Mouse (Mus musculus) erythroid progenitor cell, adult 5-6 weeks (primary cell): ENCODE measurements around the gene Mrpl14. TPM values are rescaled to one million over a fixed set of nuclear protein-coding genes. Genes with fewer than 3 reads are reported as not detected.

Experiments used
- ATAC-seq: replicated peaks from 2 replicates; pipeline ENCODE4 v1.8.0; 2016; ENCODE audit warnings: moderate number of reproducible peaks, mild to moderate bottlenecking, moderate TSS enrichment, inconsistent platforms; ENCODE audit not compliant: poor library complexity, low FRiP score, severe bottlenecking
- total RNA-seq, 2 experiments: library from RNA; stranded (forward) in 1 of 2; stranded (reverse) in 1 of 2; fragments of 150-400 nt in 1 of 2; fragments of 186-747, 209-891 nt in 1 of 2; gene quantifications; 2 replicates each; pipeline versions ENCODE4 v1.2.3 to v1.2.4; 2015 to 2017; ENCODE audit warnings: low replicate concordance in 2 of 2

Gene Mrpl14
- total RNA-seq, 2 experiments from 2014 or later, result 8.5 to 39.8 TPM

DNA sequence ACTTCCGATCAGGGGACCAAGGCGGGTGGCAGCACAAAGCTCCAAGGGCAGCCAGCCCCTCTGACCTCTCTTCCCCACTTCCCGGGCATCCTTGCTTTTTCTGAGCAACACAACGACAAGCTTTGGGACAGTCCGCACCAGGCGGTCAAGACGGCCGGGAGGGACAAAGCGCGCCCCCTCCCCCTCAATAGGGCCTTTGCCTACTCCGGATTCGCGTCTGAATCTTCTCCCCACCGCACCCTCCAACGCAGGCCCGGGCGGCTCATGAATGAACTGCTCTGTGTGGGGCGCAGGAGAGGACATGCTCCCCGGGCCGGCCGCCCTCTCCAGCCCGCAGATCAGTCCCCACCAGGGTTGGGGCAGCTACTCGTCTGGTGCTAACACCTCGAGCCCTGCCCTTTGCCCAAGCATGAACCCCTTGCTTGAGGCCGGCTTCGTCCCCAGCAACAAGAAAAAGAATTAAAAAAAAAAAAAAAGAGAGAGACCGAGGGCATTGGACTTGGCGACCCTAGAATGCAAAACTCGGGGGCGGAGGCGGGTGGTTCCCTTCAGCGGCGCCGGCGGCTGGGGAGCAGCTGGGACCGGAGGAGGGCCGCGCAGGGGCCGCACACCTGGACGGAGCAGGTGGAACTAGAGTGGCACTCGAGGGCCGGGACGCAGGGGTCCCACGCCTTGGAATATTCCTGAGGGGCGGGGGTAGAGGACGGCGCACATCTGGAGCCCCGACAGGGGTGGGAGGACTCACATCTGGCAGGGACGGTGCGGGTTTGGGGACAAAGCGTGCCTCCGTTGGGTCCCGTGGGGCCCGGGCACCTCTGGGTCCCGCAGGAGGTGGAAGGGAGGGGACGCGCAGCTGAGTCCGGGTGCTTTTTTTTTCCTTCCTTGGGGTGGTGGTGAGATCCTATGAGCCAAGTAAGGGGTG is 690 bp upstream of the Mrpl14 start:
- ATAC-seq, result peak; percentile 20

DNA sequence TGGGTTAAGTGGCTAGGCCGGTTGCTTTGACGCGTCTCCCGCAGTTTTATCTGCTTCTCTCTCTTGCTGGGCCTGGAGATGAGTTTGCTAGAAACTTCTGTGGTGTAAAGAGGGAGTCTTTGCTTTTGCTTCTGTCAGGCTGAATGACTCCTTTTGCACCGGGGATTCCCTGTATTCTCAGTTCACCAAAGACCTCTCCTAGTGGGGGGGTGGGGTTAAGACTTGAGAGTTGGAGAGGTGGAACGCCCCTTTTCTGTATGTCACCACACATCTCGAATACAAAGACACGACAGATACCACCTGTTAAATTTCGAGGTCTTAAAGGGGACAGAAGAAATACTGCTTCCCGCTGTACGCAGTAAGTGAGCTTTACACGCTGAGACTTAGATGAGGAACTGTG is 594 bp downstream of the Mrpl14 start, which contains the start of gene Tmem63b:
Gene Tmem63b, minus strand, starts transcription at position 190 of the 400 bp plus-strand sequence.
- ATAC-seq, result peak; percentile 48

DNA sequence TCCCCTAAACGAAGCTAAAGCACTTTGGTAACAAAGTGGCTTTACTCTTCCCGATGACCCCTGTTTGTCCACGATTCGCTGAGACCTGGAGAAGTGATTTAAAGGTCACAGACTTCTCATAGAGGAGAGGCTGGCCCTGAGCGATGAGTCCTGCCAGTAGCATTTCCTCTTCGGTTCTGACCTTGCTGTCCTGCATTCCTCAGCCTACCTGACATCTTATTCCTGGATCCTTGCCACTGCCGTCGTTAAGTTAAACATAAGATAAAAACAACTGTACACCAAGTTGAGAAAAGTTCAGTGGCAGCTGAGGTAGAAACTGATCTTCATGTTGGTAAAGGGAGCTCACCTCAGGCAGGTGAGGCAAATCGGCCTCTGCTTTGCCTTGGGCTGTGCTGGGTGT is 3.0 kb downstream of the Mrpl14 start:
- ATAC-seq, result no peak

DNA sequence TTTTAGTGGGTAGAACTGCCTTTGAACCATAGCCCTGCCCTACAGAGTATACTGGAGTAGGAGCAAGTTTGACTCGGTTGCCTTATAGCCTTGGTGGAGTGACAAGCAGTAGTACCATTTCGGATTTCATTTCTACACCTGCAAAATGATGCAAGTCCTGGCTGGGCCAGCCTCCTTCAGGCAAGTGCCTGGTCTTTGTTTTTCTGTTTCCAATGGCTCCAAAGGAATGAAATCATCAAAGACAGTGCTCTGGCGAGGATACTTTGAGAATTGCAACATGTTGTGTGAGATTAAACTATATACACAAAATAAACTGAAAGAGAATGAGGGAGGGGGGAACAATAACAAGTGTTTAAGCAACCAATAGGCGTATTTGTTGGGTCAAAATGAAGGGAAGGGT is 3.9 kb downstream of the Mrpl14 start:
- no peak for ATAC-seq

DNA sequence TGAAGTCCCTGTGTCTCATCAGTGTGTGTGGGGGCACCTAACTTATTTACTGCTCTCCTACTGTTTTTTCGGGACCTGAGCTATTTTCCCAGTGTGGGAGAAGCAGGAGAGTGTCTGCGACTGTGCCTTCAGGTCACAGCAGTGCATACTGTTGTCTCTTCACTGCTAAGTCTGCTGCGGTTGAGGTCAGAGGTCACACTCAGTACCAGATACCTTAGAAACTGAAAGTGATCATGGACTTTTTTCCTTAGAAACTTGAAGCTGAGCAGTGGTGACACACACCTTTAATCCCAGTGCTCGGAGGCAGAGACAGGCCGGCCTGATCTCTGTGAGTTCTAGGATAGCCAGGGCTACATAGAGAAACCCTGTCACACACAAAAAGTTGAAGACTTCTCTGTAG is 6.0 kb downstream of the Mrpl14 start:
- ATAC-seq, result no peak

DNA sequence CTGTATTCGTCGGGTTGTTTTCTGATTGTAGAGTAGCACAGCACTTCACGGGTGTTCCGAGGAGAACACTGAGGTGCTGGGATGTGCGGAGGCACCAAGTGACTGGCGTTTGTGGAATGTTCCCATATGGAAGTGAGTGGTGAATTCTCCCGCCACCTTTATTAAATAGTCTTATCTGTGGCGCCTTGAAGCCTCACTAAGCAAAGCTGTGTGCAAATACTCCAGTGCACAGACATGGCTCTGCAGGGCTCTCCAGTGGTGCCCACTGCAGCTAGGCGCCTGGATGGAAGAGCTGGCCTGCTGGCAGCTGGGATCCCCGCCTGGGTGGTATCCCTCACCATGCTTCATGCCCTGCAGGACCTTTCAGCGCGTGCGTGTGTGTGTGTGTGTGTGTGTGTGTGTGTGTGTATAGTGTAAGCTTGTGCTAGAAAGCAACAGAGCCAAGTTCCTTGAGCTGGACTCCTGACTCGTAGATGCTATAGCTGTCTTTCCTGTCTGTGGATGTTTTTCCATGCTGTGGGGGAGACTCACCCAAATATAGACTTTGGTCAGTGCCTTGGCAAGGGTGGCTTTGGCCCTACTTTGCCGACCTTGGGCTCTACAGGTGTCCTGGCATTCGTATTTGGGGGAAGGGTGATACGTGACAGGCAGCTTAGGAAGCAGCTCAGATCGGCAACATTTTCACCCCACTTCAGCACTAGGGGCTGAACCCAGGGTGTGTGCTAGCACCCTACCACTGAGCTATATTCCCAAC is 7.9 kb downstream of the Mrpl14 start:
- no peak for ATAC-seq

DNA sequence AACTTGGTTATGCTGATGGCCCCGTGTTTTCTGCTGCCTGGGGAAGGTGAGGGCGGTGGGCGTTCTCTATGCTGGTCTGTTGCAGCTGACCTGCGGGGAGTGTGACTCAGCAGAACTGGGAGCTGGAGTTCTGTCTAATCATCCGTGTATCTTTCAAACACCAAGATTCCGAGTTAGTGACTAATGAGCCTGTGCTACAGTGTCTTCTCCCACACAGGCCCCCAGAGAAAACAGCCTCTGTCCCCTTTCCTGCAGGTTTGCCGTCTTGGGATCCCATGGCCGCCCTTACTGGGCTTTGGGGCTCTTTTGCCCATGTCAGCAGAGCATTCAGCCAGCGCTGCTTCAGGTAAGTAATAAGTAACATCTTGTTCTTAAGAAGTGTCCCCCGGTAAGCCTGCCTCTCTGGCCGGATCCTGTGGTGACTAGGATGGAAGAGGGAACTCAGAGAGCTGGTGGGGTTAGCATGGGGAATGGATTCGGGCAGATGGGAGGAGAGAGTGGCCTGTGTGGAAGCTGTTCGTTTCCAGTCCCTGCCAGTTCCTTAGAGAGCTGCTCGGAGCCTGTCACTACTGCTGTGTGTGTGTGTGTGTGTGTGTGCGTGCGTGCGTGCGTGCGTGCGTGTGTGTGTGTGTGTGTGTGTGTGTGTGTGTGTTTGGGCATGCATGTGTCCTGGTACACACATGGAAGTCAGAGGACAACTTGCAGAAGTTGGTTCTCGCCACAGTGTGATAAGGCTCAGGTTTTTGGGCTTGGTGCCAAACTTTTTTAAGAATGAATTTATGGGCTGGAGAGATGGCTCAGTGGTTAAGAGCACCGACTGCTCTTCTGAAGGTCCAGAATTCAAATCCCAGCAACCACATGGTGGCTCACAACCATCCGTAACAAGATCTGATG is 9.4 kb downstream of the Mrpl14 start:
- ATAC-seq, result peak; percentile 49; the same call in 1 of the 2 replicates

DNA sequence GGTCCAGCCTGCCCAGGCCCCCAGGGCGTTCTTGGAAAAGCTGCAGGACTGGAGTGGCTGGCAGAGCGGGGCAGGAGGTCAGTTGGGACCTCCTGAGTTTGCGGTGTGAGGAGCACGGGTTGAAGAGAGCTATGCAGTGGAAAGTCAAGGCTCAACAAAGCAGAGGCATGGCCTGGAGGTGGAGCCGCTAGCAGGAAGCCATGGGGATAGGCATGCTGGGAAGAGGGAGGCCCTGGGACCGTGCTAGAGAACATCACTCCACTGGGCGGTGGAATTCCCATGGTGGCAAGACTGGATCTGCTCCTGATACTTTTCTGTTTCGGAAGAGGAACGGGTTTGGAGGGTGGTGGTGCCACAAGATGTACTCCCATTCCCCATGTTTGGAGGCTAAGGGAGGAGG is 10.9 kb downstream of the Mrpl14 start:
- ATAC-seq, result no peak

DNA sequence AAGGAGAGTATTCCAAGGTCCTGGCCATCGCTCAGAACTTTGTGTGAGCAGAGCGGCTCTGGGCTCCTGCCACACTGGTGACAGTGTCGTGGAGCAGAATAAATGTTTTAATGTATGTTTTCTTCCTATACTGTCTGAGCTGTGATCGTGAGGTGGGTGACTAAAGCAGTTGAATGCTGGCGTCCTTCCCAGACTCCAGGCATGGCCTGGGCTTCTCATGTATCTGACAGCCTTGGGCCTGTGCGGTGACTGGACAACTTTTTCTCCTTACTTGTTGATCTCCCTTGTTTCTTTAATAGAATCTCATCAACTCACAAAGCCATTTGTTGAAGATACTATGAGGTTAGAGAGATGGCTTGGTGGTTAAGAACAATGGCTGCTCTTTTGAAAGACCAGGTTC is 12.2 kb downstream of the Mrpl14 start:
- ATAC-seq, result no peak

DNA sequence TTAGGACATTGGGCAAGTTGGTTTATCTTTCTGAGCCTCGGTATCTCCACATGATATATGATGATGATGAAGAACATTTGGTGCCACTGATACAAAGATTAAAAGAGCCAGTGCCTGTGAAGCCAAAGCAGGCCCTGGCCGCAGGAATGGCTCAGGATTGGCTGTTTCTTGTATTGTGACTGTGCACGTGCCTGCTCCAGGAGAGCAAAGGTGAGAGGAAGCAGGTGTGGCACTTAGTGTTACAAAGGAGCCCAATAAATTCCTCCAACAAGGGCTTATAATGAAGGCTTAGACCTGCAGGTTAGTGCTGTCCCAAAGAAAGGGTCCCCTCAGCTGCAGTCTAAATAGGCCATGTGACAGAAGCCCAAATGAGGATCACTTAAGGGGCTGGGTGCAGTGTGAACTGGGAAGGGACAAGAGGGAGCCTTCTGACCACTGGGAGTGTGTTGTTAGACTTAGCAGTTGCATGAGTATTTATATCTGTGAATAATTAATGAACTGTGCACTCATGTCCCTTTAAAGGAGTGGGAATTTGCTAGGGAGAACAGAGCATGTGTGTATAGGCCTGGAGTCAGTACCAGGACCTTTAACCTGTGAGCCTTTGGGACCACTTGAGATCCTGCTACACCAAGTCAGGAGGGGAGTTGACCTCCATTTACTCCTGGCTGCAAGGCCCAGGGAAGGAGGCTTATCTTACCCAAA is 13.1 kb downstream of the Mrpl14 start:
- no peak for ATAC-seq

DNA sequence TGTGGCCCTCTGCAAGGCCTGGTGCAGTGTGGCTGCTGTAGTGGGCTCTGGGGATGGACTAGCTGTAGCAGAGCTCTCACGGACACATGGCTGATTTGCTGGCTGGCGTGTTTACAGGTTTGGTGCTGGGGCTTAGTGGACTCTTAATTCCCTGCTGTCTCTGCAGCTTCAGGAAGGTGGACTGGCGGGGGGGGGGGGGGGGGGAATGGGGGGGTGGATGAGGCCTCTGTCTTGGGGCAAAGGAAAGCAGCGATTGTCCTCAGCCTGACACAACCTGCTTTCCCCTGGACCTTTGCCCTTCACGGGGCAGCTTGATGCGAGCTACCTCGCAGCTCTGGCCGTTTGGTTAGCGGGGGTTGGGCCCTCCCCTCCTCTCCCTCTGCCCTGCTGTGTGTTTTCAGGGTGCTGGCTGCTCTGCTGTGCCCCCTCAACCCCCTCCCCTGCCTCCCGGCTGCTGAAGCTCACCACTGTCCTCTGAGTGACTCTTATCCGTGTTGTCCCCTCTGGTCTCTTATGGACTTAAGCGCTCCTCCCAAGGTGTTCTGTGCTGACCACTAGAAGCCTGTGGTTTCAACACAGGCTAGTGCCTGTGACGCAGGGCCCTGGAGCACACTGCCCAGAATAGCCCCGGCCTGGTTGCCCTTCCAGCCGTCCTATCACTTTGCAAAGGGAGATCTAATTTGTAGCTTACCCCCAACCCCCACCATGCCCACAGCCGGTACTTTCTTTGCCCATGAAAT is 14.5 kb downstream of the Mrpl14 start:
- ATAC-seq, result no peak

DNA sequence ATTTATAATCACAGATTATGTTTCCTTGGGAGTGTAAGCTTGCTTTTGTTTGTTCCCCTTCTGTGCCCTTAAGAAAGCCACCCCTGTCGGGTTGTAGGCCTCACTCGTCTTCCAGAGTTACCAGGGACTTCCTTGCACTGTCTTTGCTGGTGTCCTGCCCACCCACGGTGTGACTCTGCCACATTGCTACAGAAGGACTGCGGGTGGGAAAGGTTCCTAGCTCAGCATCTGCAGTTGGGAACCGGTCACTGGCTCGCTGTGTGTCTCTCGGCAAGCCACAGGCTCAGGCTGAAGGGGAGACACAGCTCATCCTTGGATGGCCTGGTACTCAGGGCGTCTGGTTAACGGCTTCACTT is 15.1 kb downstream of the Mrpl14 start:
- no peak for ATAC-seq

DNA sequence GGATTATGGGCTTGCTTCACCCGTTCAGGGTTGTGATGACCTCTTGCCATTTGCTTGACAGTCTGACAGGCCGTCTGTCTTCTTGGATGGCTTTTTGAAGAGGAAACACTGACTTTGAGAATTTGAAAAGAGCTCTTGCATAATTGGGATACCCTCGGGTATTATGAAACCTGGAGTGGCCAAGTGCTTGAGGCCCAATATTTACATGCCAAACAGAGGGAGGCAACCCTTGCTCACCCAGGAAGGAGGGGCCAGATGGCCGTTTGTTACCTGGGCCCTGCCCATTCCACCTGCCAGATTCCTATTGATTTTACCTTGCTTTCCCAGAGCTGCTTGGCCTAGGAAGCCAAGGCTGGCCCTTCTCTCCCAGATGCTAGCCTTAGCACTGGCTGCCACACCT is 16.1 kb downstream of the Mrpl14 start:
- ATAC-seq, result no peak

DNA sequence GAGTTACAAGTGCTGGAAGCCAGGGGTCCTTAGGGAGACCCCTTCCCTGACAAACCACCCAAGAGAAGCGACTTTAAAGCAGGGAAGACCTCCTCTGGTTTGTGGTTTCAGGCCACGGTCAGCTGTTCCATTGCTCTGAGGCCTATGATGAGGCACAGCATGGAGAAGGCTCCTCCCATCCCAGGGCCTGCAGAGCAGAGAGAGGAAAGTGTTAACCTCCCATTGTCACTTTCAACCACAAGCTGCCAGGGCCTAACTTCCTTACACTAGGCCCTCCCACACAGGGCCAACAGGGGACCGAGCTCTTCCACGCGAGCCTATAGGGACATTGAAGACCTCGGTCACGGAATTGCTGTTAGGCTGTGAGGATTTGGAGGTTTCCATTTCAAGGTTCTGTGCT is 17.1 kb downstream of the Mrpl14 start:
- no peak for ATAC-seq

DNA sequence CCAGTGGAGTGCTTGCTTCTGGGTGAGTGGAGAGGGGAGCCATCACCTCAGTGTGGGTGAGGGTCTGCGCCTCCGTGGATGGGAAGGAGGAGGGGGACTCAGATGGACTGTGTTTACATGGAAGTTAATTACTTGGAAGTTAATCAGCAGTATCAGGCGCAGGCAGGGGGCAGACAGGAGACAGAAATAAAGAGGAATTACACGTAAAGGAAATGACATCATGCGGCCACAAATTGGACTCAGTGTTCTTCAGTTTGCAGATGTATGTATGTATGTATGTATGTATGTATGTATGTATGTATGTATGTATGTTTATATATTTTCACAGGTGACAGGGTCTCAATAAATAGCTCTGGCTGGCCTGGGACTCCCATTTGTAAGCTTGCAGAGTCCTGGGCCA is 20.7 kb downstream of the Mrpl14 start:
- no peak for ATAC-seq

DNA sequence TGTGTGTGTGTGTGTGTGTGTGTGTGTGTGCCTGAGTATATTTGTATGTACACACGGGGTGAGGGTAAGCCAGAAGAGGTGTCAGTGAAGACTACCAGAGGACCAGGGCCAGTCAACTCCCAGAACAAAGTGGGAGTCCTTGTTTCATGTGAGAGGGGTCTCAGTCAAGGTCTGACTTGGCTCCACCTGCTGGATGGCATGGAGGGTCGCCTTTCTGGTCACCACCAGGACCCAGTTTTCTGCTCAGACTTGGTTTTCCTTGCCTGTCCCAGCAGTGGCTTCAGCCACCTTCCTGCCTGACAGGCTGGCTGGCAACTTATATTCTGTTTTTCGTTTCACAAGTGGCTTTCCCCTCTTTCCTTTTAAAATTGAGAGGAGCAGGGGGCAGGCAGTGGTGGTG is 21.3 kb downstream of the Mrpl14 start:
- ATAC-seq, result no peak

DNA sequence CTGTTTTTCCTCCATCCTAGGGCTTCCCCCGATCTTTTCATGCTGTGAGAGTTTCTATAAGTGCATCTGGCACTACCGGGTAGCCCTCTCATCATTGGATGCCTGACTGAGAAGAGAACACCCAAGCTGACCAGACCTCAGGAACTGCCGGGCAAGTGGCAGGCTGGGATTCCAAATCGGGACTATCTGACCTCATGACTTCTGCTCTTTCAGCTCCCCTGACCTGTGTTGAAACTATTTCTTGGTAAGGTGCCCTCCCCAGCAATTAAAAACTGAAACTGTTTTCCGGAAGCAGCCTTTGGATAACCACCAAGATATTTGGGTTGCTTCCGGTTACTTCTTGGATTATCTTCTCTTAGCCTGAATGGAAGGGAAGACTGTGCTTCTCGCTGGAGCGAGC is 22.1 kb downstream of the Mrpl14 start:
- ATAC-seq, result no peak

DNA sequence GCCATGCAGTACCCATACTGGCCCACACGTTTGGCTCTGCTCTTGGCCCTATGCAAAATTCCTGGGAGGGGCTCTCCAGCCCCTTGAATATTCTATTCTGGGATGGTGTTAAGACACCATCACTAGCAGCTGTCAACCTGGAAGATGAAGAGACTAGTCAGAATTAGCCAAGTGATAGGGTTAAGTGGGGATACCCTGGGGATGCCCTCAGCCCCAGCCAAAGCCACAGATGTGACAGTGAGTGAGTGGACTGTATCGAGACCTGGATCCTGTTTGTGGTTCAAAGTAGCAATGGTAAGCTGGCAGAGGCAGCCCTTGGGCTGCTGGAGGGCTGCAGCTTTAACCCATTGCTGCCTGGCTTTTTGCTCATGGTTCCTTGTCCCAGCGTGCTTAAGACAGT is 23.7 kb downstream of the Mrpl14 start:
- no peak for ATAC-seq

DNA sequence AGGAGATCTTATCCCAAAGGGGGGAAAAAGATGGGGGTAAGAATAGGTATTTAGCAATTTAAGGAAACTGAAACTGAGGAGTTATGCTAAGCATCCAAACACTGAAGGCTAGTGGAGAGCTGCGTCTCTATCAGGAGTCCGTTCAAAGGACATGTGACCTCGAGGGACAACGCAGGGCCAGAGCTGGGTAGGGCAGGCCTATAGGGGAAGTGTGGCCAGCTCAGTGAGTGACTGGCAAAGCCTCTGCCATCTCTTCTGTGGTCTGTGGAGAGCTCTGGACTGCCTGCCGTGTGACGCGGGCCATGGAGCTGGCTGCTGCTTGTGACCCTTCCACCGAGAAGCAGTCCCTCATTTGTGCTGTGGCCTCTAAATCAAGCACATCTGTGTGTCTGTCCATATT is 24.3 kb downstream of the Mrpl14 start:
- ATAC-seq, result no peak
